Mouse (Mus musculus) olfactory bulb, adult 2 months (tissue): ENCODE measurements around the gene Mib2. TPM values are rescaled to one million over a fixed set of nuclear protein-coding genes. Genes with fewer than 3 reads are reported as not detected.

Source experiments
- H3K27ac ChIP-seq: fragments of 200-500 bp; 2 replicates; pipeline ENCODE4 v1.5.1; 2012; ENCODE audit warnings: low read depth, low read length; ENCODE audit not compliant: insufficient read depth
- H3K4me1 ChIP-seq: fragments of 200-500 bp; 2 replicates; pipeline ENCODE4 v1.6.1; 2012; ENCODE audit warnings: low read length; ENCODE audit not compliant: control insufficient read depth, insufficient read depth
- H3K4me3 ChIP-seq: fragments of 200-500 bp; 2 replicates; pipeline ENCODE4 v1.5.1; 2012; ENCODE audit warnings: mild to moderate bottlenecking, low read depth, low read length, moderate library complexity; ENCODE audit not compliant: insufficient read depth
- CTCF ChIP-seq: fragments of 200-500 bp; IDR thresholded peaks from 2 replicates; pipeline ENCODE4 v1.5.1; 2012; ENCODE audit warnings: low read depth, mild to moderate bottlenecking, low read length, moderate library complexity; ENCODE audit not compliant: insufficient read depth
- POLR2A ChIP-seq: fragments of 200-500 bp; IDR thresholded peaks from 2 replicates; pipeline ENCODE4 v1.6.1; 2012; ENCODE audit warnings: mild to moderate bottlenecking, low read depth, low read length, moderate library complexity; ENCODE audit not compliant: insufficient read depth
- WGBS: fragments of 180-500 bp; shearing (Covaris S2); methylation state at CpG from one replicate; pipeline ENCODE4 v1.1.7; 2018; 5-methylcytosine and 5-hydroxymethylcytosine counted together
- polyA plus RNA-seq: library from polyadenylated mRNA; stranded (reverse); fragments of >200 nt; gene quantifications from 2 replicates; pipeline ENCODE4 v1.2.4, GENCODE M21; 2012; ENCODE audit warnings: low replicate concordance; ENCODE audit not compliant: missing spikeins, insufficient read depth, insufficient read length

Mib2 gene
- polyA plus RNA-seq, 1 experiment = not detected

DNA sequence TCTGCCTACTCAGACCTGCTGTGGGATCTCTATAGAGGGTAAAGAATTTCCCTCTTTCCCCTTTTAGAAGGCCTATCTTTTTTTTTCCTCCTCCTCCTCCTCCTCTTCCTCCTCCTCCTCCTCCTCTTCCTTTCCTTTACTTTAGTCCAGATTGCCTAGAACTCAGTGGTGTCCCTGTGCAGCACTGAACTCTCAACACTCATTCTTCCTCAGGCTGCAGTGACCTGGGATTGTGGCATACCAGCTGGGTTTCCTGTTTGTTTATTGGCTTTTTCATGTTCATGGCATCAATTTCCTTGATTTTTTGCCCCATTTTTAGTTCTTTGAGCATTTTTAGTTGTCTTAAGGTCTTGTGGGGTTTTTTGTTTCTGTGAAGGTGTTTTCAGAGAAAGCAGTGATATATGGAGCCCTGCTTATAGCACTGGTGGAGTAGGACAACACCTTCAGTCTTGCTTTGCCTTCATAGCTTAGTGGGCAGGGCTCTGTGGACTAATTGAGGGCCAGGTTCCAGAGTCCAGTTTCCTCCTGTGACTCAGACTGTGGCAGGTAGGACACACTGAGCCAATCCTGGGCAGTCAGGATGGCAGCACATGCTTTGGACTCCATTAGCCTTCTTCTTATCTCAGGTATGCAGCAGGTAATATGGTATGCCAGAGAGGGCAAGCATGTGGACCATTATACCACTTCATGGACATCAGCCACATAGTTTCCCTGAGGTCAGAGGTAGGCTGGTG is 33.1 kb downstream of the Mib2 start:
- Histone ChIP-seq H3K4me1 (no peaks in the 10 kb centered on the region), H3K27ac (no peak overlapping the region), H3K4me3 (no peak overlapping the region)
- TF ChIP-seq POLR2A (no peak), CTCF (no peak)

GRCm38 (mm10) chr4:155630267-155630666 is 38.7 kb downstream of the Mib2 start:
- H3K4me1 ChIP-seq = no peaks in the 10 kb centered on the region
- no peak for TF ChIP-seq POLR2A
- TF ChIP-seq CTCF = no peak
- no peak overlapping the region for H3K4me3 ChIP-seq
- H3K27ac ChIP-seq = no peak overlapping the region
- 89% methylated on average over 6 of the region's 6 CpGs for WGBS

- TF ChIP-seq CTCF = no peak
- TF ChIP-seq POLR2A = peak; percentile 67
- H3K4me1 ChIP-seq = no peaks in the 10 kb centered on the region
- under 1% methylated on average over 84 of the region's 84 CpGs for WGBS
Measured at GRCm38 (mm10) chr4:155624338-155625291, 44.4 kb downstream of the Mib2 start, which contains the start of gene Cdk11b. Cdk11b (plus strand) TSS chr4:155624854.

GRCm38 (mm10) chr4:155618321-155618720 is 50.7 kb downstream of the Mib2 start:
- Histone ChIP-seq H3K4me3 (no peak overlapping the region), H3K27ac (no peak overlapping the region), H3K4me1 (no peaks in the 10 kb centered on the region)
- WGBS = 90% methylated on average over 5 of the region's 5 CpGs
- TF ChIP-seq POLR2A (no peak), CTCF (no peak)

More at GRCm38 (mm10) chr4:155624338-155625291, 44.4 kb downstream of the Mib2 start, which contains the start of gene Cdk11b:
- H3K4me3 ChIP-seq = peak within 1 kb of the TSS; percentile 70
- peak within 1 kb of the TSS; percentile 94 for H3K27ac ChIP-seq

DNA sequence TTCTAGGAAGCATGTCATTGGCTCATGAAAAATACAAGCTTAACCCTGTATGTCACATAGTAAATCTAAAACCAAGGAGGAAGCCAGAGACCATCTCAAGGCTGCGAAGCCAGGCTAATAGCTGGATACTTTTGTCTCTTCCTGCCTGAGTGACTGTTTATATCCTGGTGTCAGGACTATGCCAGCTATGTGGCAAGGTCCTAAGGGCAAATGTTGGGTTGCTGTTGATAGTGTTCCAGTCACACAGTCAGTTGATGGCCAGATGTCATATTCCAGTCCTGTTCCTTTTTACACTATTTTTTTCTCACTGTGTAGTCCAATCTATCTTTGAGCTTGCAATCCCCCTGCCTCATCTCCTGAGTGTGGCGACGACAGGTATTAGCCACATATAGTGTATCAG is 55.7 kb downstream of the Mib2 start:
- H3K4me3 ChIP-seq = no peak overlapping the region
- 94% methylated on average over 3 of the region's 3 CpGs for WGBS
- H3K27ac ChIP-seq = no peak overlapping the region
- no peaks in the 10 kb centered on the region for H3K4me1 ChIP-seq
- no peak for TF ChIP-seq CTCF
- no peak for TF ChIP-seq POLR2A

- 89% methylated on average over 3 of the region's 3 CpGs for WGBS
- H3K4me3 ChIP-seq = no peak overlapping the region
- TF ChIP-seq CTCF = no peak
- no peak for TF ChIP-seq POLR2A
Measured at GRCm38 (mm10) chr4:155611860-155612259, 57.1 kb downstream of the Mib2 start.

GRCm38 (mm10) chr4:155606825-155607224 is 62.2 kb downstream of the Mib2 start:
- no peaks in the 10 kb centered on the region for H3K4me1 ChIP-seq
- no peak overlapping the region for H3K27ac ChIP-seq
- no peak overlapping the region for H3K4me3 ChIP-seq
- TF ChIP-seq CTCF (no peak), POLR2A (no peak)
- WGBS = 61% methylated on average over 2 of the region's 2 CpGs

More at GRCm38 (mm10) chr4:155611860-155612259, 57.1 kb downstream of the Mib2 start:
- no peaks in the 10 kb centered on the region for H3K4me1 ChIP-seq
- H3K27ac ChIP-seq = no peak overlapping the region

DNA sequence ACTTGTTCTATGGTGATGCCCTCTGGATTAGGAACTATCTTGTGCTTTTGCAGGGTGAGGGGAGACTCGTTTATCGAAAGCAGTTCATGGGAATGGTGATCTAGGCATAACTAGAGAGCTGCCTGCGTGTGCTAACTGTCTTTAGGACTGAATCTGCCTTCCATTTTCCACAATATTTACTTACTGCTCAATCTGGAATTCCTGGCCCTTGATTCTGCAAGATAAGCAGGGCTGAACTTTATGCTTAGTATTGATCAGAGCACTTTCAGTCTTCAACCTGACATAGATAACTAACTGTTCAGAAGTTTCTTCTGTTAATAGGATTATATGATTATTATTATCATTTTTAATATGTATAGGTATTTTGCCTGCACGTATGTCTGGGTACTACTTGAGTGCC is 63.9 kb downstream of the Mib2 start:
- TF ChIP-seq POLR2A (no peak), CTCF (no peak)
- no peak overlapping the region for H3K4me3 ChIP-seq
- WGBS = 93% methylated on average over 4 of the region's 4 CpGs
- no peaks in the 10 kb centered on the region for H3K4me1 ChIP-seq
- H3K27ac ChIP-seq = no peak overlapping the region

Other genes starting within 250 kb of the Mib2 start
- gene Tmem52, start 200.1 kb downstream of the Mib2 start, polyA plus RNA-seq = not detected in 2 replicates
- gene Gnb1, start 177.8 kb downstream of the Mib2 start, polyA plus RNA-seq = 260 and 372 TPM in 2 replicates
- not detected in 2 replicates for gene Nadk, start 106.8 kb downstream of the Mib2 start, polyA plus RNA-seq
- gene Slc35e2, start 67.8 kb downstream of the Mib2 start, polyA plus RNA-seq = not detected in 2 replicates
- 145 TPM in 1 of 2 replicates, not detected in the other for gene Cdk11b, start 44.3 kb downstream of the Mib2 start, polyA plus RNA-seq
- gene Gm10563, start 23.8 kb downstream of the Mib2 start, polyA plus RNA-seq = not detected in 2 replicates
- not detected in 2 replicates for gene Mmp23, start 15.8 kb downstream of the Mib2 start, polyA plus RNA-seq
- gene Fndc10, start 25.1 kb upstream of the Mib2 start, polyA plus RNA-seq = not detected in 2 replicates
- not detected in 2 replicates for gene Ssu72, start 35.6 kb upstream of the Mib2 start, polyA plus RNA-seq
- not detected in 2 replicates for gene Tmem240, start 65.6 kb upstream of the Mib2 start, polyA plus RNA-seq
- not detected in 2 replicates for gene Atad3a, start 91.9 kb upstream of the Mib2 start, polyA plus RNA-seq
- not detected in 2 replicates for gene Vwa1, start 105.5 kb upstream of the Mib2 start, polyA plus RNA-seq
- gene Tmem88b, start 116.7 kb upstream of the Mib2 start, polyA plus RNA-seq = not detected in 2 replicates
- not detected in 2 replicates for gene Ankrd65, start 121.2 kb upstream of the Mib2 start, polyA plus RNA-seq
- not detected in 2 replicates for gene Mrpl20, start 133.7 kb upstream of the Mib2 start, polyA plus RNA-seq
- 186 and 258 TPM in 2 replicates for gene Ccnl2, start 143.3 kb upstream of the Mib2 start, polyA plus RNA-seq
- not detected in 2 replicates for gene Aurkaip1, start 162.1 kb upstream of the Mib2 start, polyA plus RNA-seq
- not detected in 2 replicates for gene Mxra8, start 170.5 kb upstream of the Mib2 start, polyA plus RNA-seq
- gene Dvl1, start 178.2 kb upstream of the Mib2 start, polyA plus RNA-seq = not detected in 2 replicates
- not detected in 2 replicates for gene Tas1r3, start 194.2 kb upstream of the Mib2 start, polyA plus RNA-seq
- not detected in 2 replicates for gene Cptp, start 200.2 kb upstream of the Mib2 start, polyA plus RNA-seq
- gene Ints11, start 200.3 kb upstream of the Mib2 start, polyA plus RNA-seq = not detected in 2 replicates
- gene Pusl1, start 222.6 kb upstream of the Mib2 start, polyA plus RNA-seq = not detected in 2 replicates
- not detected in 2 replicates for gene Acap3, start 222.6 kb upstream of the Mib2 start, polyA plus RNA-seq